Mouse (Mus musculus) intestine, embryonic 15.5 days (tissue): ENCODE measurements at regions not wholly inside any gene's neighbourhood (a gene's known extent, or its start where the extent isn't known, plus 50 kb on each side); places are given as distances from the start of the nearest gene placed in this dataset.
"Not testable (repeated sequence)": the region's sequence is repeated elsewhere in the genome, so short reads cannot be mapped to it uniquely, and the experiment has no call there.

ENCODE experiments used
- ATAC-seq: fragments of 200-750 bp; cut with Nextera tagmentation; 2 replicates; pipeline ENCODE4 v1.8.0; 2017; ENCODE audit warnings: moderate TSS enrichment, moderate library complexity
- H3K27ac ChIP-seq: fragments of 300-500 bp; sonication (generic); 2 replicates; pipeline ENCODE4 v1.5.1; 2015; ENCODE audit warnings: mild to moderate bottlenecking, inconsistent platforms
- H3K27me3 ChIP-seq: fragments of 300-500 bp; sonication (generic); replicated peaks from 2 replicates; pipeline ENCODE4 v1.6.1; 2015; ENCODE audit warnings: inconsistent platforms
- H3K36me3 ChIP-seq: fragments of 300-500 bp; sonication (generic); 2 replicates; pipeline ENCODE4 v1.6.1; 2015; ENCODE audit warnings: inconsistent platforms
- H3K4me1 ChIP-seq: fragments of 300-500 bp; sonication (generic); replicated peaks from 2 replicates; pipeline ENCODE4 v1.6.1; 2015; ENCODE audit warnings: inconsistent platforms
- H3K4me2 ChIP-seq: fragments of 300-500 bp; sonication (generic); replicated peaks from 2 replicates; pipeline ENCODE4 v1.6.1; 2015; ENCODE audit warnings: mild to moderate bottlenecking, inconsistent platforms
- H3K4me3 ChIP-seq: fragments of 300-500 bp; sonication (generic); replicated peaks from 2 replicates; pipeline ENCODE4 v1.5.1; 2015; ENCODE audit warnings: inconsistent platforms
- H3K9ac ChIP-seq: fragments of 300-500 bp; sonication (generic); 2 replicates; pipeline ENCODE4 v1.6.1; 2015; ENCODE audit warnings: inconsistent platforms
- H3K9me3 ChIP-seq: fragments of 300-500 bp; sonication (generic); 2 replicates; pipeline ENCODE4 v1.6.1; 2016; ENCODE audit warnings: inconsistent platforms
- WGBS: fragments of 180-500 bp; shearing (Covaris S2); methylation state at CpG from one replicate; pipeline ENCODE4 v1.1.7; 2015; 5-methylcytosine and 5-hydroxymethylcytosine counted together

- Histone ChIP-seq H3K9me3 (no peaks in the 10 kb centered on the region), H3K27ac (no peak overlapping the region), H3K36me3 (no peaks in the 10 kb centered on the region), H3K4me1 (no peaks in the 10 kb centered on the region), H3K9ac (no peak overlapping the region), H3K4me3 (no peak overlapping the region), H3K4me2 (no peak overlapping the region), H3K27me3 (no peaks in the 10 kb centered on the region)
- ATAC-seq = no peak
- 74% methylated on average over 5 of the region's 5 CpGs for WGBS
Observed at GRCm38 (mm10) chr8:88816461-88816860, 119.6 kb downstream of the Cyld start.

DNA sequence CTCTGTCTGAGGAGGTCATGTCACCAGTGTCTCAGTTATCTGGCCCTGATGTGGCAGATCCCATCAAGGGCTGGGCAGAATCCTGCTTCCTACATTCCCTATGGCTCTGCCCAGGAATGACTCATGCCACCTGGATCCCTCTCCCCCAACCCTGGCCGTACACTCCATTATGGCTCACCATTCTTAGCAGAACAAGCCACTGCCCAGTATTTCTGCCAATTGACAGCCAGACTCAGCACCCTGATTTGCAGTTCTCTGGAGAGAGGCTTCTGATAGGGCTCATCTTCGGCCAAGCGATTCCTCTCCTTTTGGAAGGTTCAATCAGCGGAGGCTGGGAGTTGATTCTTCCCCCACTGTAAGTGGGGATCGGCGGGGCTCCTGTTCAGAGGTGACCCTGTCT is 117.4 kb downstream of the Cyld start:
- no peaks in the 10 kb centered on the region for H3K36me3 ChIP-seq
- H3K4me2 ChIP-seq = no peak overlapping the region
- H3K27me3 ChIP-seq = no peaks in the 10 kb centered on the region
- H3K9ac ChIP-seq = no peak overlapping the region
- no peaks in the 10 kb centered on the region for H3K4me1 ChIP-seq
- no peak for ATAC-seq
- H3K27ac ChIP-seq = no peak overlapping the region
- no peaks in the 10 kb centered on the region for H3K9me3 ChIP-seq
- no peak overlapping the region for H3K4me3 ChIP-seq
- WGBS = 89% methylated on average over 6 of the region's 6 CpGs

GRCm38 (mm10) chr8:88812901-88813676 is 116.3 kb downstream of the Cyld start:
- no peaks in the 10 kb centered on the region for H3K36me3 ChIP-seq
- no peaks in the 10 kb centered on the region for H3K4me1 ChIP-seq
- no peak overlapping the region for H3K9ac ChIP-seq
- no peak overlapping the region for H3K4me3 ChIP-seq
- no peak for ATAC-seq
- no peak overlapping the region for H3K27ac ChIP-seq
- no peaks in the 10 kb centered on the region for H3K27me3 ChIP-seq
- H3K4me2 ChIP-seq = no peak overlapping the region
- no peaks in the 10 kb centered on the region for H3K9me3 ChIP-seq
- WGBS = 77% methylated on average over 27 of the region's 27 CpGs

DNA sequence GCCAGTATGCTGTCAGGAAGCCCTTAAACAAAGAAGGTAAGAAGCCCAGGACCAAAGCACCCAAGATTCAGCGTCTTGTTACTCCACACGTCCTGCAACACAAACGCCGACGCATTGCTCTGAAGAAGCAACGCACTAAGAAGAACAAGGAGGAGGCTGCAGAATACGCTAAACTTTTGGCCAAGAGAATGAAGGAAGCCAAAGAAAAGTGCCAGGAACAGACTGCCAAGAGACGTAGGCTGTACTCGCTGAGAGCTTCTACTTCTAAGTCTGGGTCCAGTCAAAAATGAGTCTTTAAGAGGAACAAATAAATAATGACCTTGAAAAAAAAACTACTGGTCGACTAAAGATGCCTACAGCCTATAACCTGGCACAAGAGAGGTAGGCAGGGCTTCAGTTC is 110.0 kb downstream of the Cyld start:
- not testable (repeated sequence) for H3K4me3 ChIP-seq, H3K9ac ChIP-seq, ATAC-seq, H3K36me3 ChIP-seq, H3K9me3 ChIP-seq, H3K4me2 ChIP-seq, H3K27ac ChIP-seq, H3K27me3 ChIP-seq, H3K4me1 ChIP-seq
- WGBS = 91% methylated on average over 10 of the region's 10 CpGs
